Comparison of ENCODE assay signal across 8 mouse cellular contexts in genomic region chr14:73303193-73303592, GRCm38 (mm10). TPM values are rescaled to one million over a fixed set of nuclear protein-coding genes. Genes with fewer than 3 reads are reported as not detected.
DNase-seq lines count a peak whose midpoint lies in the region; ATAC-seq and TF ChIP-seq lines count a peak whose summit lies in the region.
"Had no signal": no experiment of that assay in that cellular context is flagged by ENCODE, and none has a peak within 500 bp of the region (broad histone marks: within the 10 kb centered on the region; RNA-seq: fewer than 3 reads in every experiment).

No protein-coding gene starts in this region.

- H3K27ac ChIP-seq in intestine, postnatal 0 days (ENCODE audit: low read depth, low read length), result no peak overlapping the region
- H3K27ac ChIP-seq in intestine, embryonic 16.5 days (ENCODE audit: low read length), result no peak overlapping the region
- no peak overlapping the region for H3K27ac ChIP-seq in cortical plate, adult 2 months (ENCODE audit: insufficient read depth, low read length)
- H3K27ac ChIP-seq: liver, embryonic 15.5 days had no signal

- no peak overlapping the region for H3K4me2 ChIP-seq in intestine, postnatal 0 days (replicated peaks; ENCODE audit: low read depth)
- no peak overlapping the region for H3K4me2 ChIP-seq in intestine, embryonic 16.5 days (ENCODE audit: low read depth, low read length)
- H3K4me2 ChIP-seq: liver, embryonic 15.5 days had no signal

- no peak overlapping the region for H3K9ac ChIP-seq in intestine, postnatal 0 days (ENCODE audit: low read depth, low read length)
- no peak overlapping the region for H3K9ac ChIP-seq in intestine, embryonic 16.5 days (ENCODE audit: low read depth, low read length)
- H3K9ac ChIP-seq: liver, embryonic 15.5 days had no signal

- TF ChIP-seq CTCF in intestine, postnatal 0 days (IDR thresholded peaks at IDR 0.05; ENCODE audit: low read depth), result peak; percentile 85
- TF ChIP-seq CTCF in cortical plate, adult 2 months (IDR thresholded peaks at IDR 0.05; ENCODE audit: extremely low read depth, insufficient read depth, low read length), result peak; percentile 26; the same call in 1 of the 2 replicates

- WGBS in intestine, postnatal 0 days, result 41% methylated on average over 3 of the region's 3 CpGs
- 27% methylated on average over 3 of the region's 3 CpGs for WGBS in intestine, embryonic 16.5 days

- H3K27me3 ChIP-seq in intestine, postnatal 0 days (replicated peaks; ENCODE audit: control insufficient read depth, insufficient read depth, low read length), result no peaks in the 10 kb centered on the region
- H3K27me3 ChIP-seq in intestine, embryonic 16.5 days (replicated peaks; ENCODE audit: control insufficient read depth, insufficient read depth, low read length), result no peaks in the 10 kb centered on the region
- H3K27me3 ChIP-seq: liver, embryonic 15.5 days had no signal

- H3K36me3 ChIP-seq in intestine, postnatal 0 days (ENCODE audit: control insufficient read depth, insufficient read depth), result no peaks in the 10 kb centered on the region
- no peaks in the 10 kb centered on the region for H3K36me3 ChIP-seq in intestine, embryonic 16.5 days (ENCODE audit: control insufficient read depth, insufficient read depth, low read length)
- H3K36me3 ChIP-seq: liver, embryonic 15.5 days had no signal

- H3K4me3 ChIP-seq in intestine, postnatal 0 days (ENCODE audit: low read depth, low read length), result no peak overlapping the region
- no peak overlapping the region for H3K4me3 ChIP-seq in intestine, embryonic 16.5 days (ENCODE audit: low read length)
- H3K4me3 ChIP-seq in cortical plate, adult 2 months (ENCODE audit: insufficient read depth, low read length), result no peak overlapping the region
- H3K4me3 ChIP-seq: liver, embryonic 15.5 days had no signal

- H3K9me3 ChIP-seq in intestine, postnatal 0 days (ENCODE audit: control insufficient read depth), result no peaks in the 10 kb centered on the region
- H3K9me3 ChIP-seq in intestine, embryonic 16.5 days (ENCODE audit: control insufficient read depth, low read length), result no peaks in the 10 kb centered on the region
- H3K9me3 ChIP-seq: liver, embryonic 15.5 days had no signal

- peaks cover 3% of the 10 kb centered on the region; the same call in 1 of the 2 replicates for H3K4me1 ChIP-seq in intestine, postnatal 0 days (replicated peaks; ENCODE audit: control insufficient read depth, insufficient read depth, low read length)
- no peaks in the 10 kb centered on the region for H3K4me1 ChIP-seq in intestine, embryonic 16.5 days (ENCODE audit: control insufficient read depth, insufficient read depth, low read length)
- no peaks in the 10 kb centered on the region for H3K4me1 ChIP-seq in cortical plate, adult 2 months (ENCODE audit: control insufficient read depth, insufficient read depth, low read length)

- DNase-seq in A20 (ENCODE audit: low read depth, low spot score) (peak; percentile 64), ES-CJ7 (ENCODE audit: low read depth, low spot score) (peak; percentile 41)
- DNase-seq in layer of hippocampus, postnatal 10 days (ENCODE audit: low spot score in 2 of 2), result peak; percentile 53 to 70
- DNase-seq in right cerebral cortex, adult 2 months (ENCODE audit: low spot score in 2 of 2), result peak; percentile 73 to 78

- TF ChIP-seq POLR2A in cortical plate, adult 2 months (IDR thresholded peaks at IDR 0.05; ENCODE audit: extremely low read depth, insufficient read depth, low read length), result no peak

- ATAC-seq in intestine, postnatal 0 days, result no peak
- ATAC-seq in intestine, embryonic 16.5 days, result no peak

RNA-seq across cellular contexts. Expression of gene Rb1, which starts 22.4 kb away (rescaled TPM):
- 14.1 and 15.1 TPM in 2 replicates for polyA plus RNA-seq in intestine, postnatal 0 days (2015; fragmentation: Nextera tagmentation; extraction: Ambion mirVana)
- polyA plus RNA-seq in intestine, embryonic 16.5 days (2015; fragmentation: Nextera tagmentation; extraction: Ambion mirVana), result 13.0 and 14.9 TPM in 2 replicates
- polyA plus RNA-seq in cortical plate, adult 2 months (2012; rRNA removed), result 17.3 and 19.8 TPM in 2 replicates
- 10 to 100 TPM; 42.4 to 49.7 TPM for total RNA-seq in layer of hippocampus, postnatal 10 days (2021)
